ENCODE assay signal across 13 mouse cellular contexts in genomic region chr3:61466641-61467040, GRCm38 (mm10).
DNase-seq lines count a peak whose midpoint lies in the region; ATAC-seq lines count a peak whose summit lies in the region.
"Had no signal": no experiment of that assay in that cellular context is flagged by ENCODE, and none has a peak within 500 bp of the region (broad histone marks: within the 10 kb centered on the region; RNA-seq: fewer than 3 reads in every experiment).

No protein-coding gene starts in this region.

- no peaks in the 10 kb centered on the region for H3K9me3 ChIP-seq in intestine, embryonic 16.5 days (ENCODE audit: control insufficient read depth, low read length)
- H3K9me3 ChIP-seq in hindbrain, embryonic 13.5 days = no peaks in the 10 kb centered on the region
- H3K9me3 ChIP-seq: forebrain, embryonic 15.5 days; heart, embryonic 12.5 days; hindbrain, embryonic 10.5 days; kidney, embryonic 15.5 days had no signal

- intact Hi-C loops in left cerebral cortex, postnatal 10 days (cut with DNase I) = no loop called here

- WGBS in intestine, embryonic 16.5 days = 50% methylated on average over 2 of the region's 2 CpGs
- 93% methylated on average over 2 of the region's 2 CpGs for WGBS in hindbrain, embryonic 13.5 days

- no peak overlapping the region for H3K4me2 ChIP-seq in intestine, embryonic 16.5 days (ENCODE audit: low read depth, low read length)
- H3K4me2 ChIP-seq in hindbrain, embryonic 13.5 days = no peak overlapping the region
- H3K4me2 ChIP-seq: forebrain, embryonic 15.5 days; heart, embryonic 12.5 days; kidney, embryonic 15.5 days had no signal

- no peaks in the 10 kb centered on the region for H3K36me3 ChIP-seq in intestine, embryonic 16.5 days (ENCODE audit: control insufficient read depth, insufficient read depth, low read length)
- no peaks in the 10 kb centered on the region for H3K36me3 ChIP-seq in hindbrain, embryonic 13.5 days
- H3K36me3 ChIP-seq: forebrain, embryonic 15.5 days; heart, embryonic 12.5 days; hindbrain, embryonic 10.5 days; kidney, embryonic 15.5 days had no signal

- DNase-seq in adrenal gland, postnatal 14 days = peak; percentile 30
- DNase-seq in adrenal gland, adult 8-10 months = no peak
- DNase-seq in 3T3-L1 (ENCODE audit: low read depth, low spot score) = peak; percentile 71
- peak; percentile 12 for DNase-seq in 416B (ENCODE audit: low read depth)
- DNase-seq in left cerebral cortex, postnatal 10 days (ENCODE audit: extremely low spot score in 1 of 2, low spot score in 2 of 2) = no peak
- DNase-seq: cerebellum, adult 2 months; kidney, adult 2 months had no signal

- no peak overlapping the region for H3K27ac ChIP-seq in intestine, embryonic 16.5 days (ENCODE audit: low read length)
- H3K27ac ChIP-seq in hindbrain, embryonic 13.5 days = no peak overlapping the region
- H3K27ac ChIP-seq: forebrain, embryonic 15.5 days; hindbrain, embryonic 10.5 days; kidney, embryonic 15.5 days had no signal

- ATAC-seq in intestine, embryonic 16.5 days = peak; percentile 53; the same call in 1 of the 2 replicates
- ATAC-seq in hindbrain, embryonic 13.5 days (ENCODE audit: low FRiP score) = no peak

- no peaks in the 10 kb centered on the region for H3K4me1 ChIP-seq in intestine, embryonic 16.5 days (ENCODE audit: control insufficient read depth, insufficient read depth, low read length)
- no peaks in the 10 kb centered on the region for H3K4me1 ChIP-seq in hindbrain, embryonic 13.5 days (replicated peaks)
- H3K4me1 ChIP-seq: forebrain, embryonic 15.5 days; heart, embryonic 12.5 days; hindbrain, embryonic 10.5 days; kidney, embryonic 15.5 days had no signal

- H3K9ac ChIP-seq in intestine, embryonic 16.5 days (ENCODE audit: low read depth, low read length) = no peak overlapping the region
- no peak overlapping the region for H3K9ac ChIP-seq in hindbrain, embryonic 13.5 days
- H3K9ac ChIP-seq: forebrain, embryonic 15.5 days; heart, embryonic 12.5 days; kidney, embryonic 15.5 days had no signal

- H3K27me3 ChIP-seq in intestine, embryonic 16.5 days (replicated peaks; ENCODE audit: control insufficient read depth, insufficient read depth, low read length) = no peaks in the 10 kb centered on the region
- H3K27me3 ChIP-seq in hindbrain, embryonic 13.5 days = no peaks in the 10 kb centered on the region
- H3K27me3 ChIP-seq: forebrain, embryonic 15.5 days; heart, embryonic 12.5 days; kidney, embryonic 15.5 days had no signal

- H3K4me3 ChIP-seq in intestine, embryonic 16.5 days (ENCODE audit: low read length) = no peak overlapping the region
- no peak overlapping the region for H3K4me3 ChIP-seq in hindbrain, embryonic 13.5 days
- H3K4me3 ChIP-seq: forebrain, embryonic 15.5 days; heart, embryonic 12.5 days; hindbrain, embryonic 10.5 days; kidney, embryonic 15.5 days had no signal

Comparison
In these comparisons a context has a peak if more than half of its experiments do, and no peak if none do; other contexts are left out.
1. DNase-seq: peak in adrenal gland, postnatal 14 days (single experiment), 3T3-L1 (single experiment) and 416B (single experiment); none in adrenal gland, adult 8-10 months (single experiment) and left cerebral cortex, postnatal 10 days (0 of 2).